Comparison of ENCODE assay signal across 14 mouse cellular contexts in the genomic region with DNA sequence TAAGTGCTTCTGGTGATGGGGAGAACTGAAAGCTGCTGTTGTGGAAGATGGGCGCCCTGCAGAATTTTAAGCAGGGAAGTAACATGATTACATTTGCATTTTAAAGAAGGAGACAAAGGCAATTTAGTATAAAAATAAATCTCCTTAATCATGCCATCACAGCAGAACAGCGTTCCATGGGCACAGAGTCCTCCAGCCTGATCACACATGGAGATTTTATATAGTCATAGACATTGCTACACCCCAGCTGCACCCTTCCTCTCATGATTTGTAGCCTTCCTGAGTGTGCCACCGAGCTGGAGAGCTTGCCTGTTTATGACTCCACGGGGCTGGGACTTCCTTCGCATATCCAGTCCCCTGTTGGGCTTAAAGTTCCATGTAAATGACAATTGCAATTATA. TPM values are rescaled to one million over a fixed set of nuclear protein-coding genes. Genes with fewer than 3 reads are reported as not detected.
"Had no signal": no experiment of that assay in that cellular context is flagged by ENCODE, and none has a peak within 500 bp of the region (broad histone marks: within the 10 kb centered on the region; RNA-seq: fewer than 3 reads in every experiment).

No protein-coding gene starts in this region.

- ATAC-seq: liver, postnatal 0 days; midbrain, embryonic 16.5 days had no signal

- DNase-seq: kidney, postnatal 25 days; liver; liver, embryonic 13.5 days; liver, postnatal 0 days; retina, postnatal 1 day; right cerebral cortex, postnatal 4 days; spleen, adult 18-20 months; thymus, postnatal 4 days had no signal

- H3K4me2 ChIP-seq: limb, embryonic 12.5 days; liver, embryonic 13.5 days; lung, embryonic 15.5 days; midbrain, embryonic 12.5 days; stomach, embryonic 15.5 days had no signal

- H3K27ac ChIP-seq: limb, embryonic 12.5 days; liver, embryonic 13.5 days; lung, embryonic 15.5 days; midbrain, embryonic 12.5 days; stomach, embryonic 15.5 days had no signal

- H3K9me3 ChIP-seq: limb, embryonic 12.5 days; liver, embryonic 13.5 days; lung, embryonic 15.5 days; midbrain, embryonic 12.5 days; stomach, embryonic 15.5 days had no signal

- H3K36me3 ChIP-seq: limb, embryonic 12.5 days; liver, embryonic 13.5 days; lung, embryonic 15.5 days; midbrain, embryonic 12.5 days; stomach, embryonic 15.5 days had no signal

- H3K9ac ChIP-seq: limb, embryonic 12.5 days; liver, embryonic 13.5 days; liver, postnatal 0 days; lung, embryonic 15.5 days; midbrain, embryonic 12.5 days; stomach, embryonic 15.5 days had no signal

- H3K4me1 ChIP-seq: limb, embryonic 12.5 days; liver, embryonic 13.5 days; lung, embryonic 15.5 days; midbrain, embryonic 12.5 days; stomach, embryonic 15.5 days had no signal

- H3K4me3 ChIP-seq: limb, embryonic 12.5 days; liver, embryonic 13.5 days; lung, embryonic 15.5 days; midbrain, embryonic 12.5 days; stomach, embryonic 15.5 days had no signal

- H3K27me3 ChIP-seq: limb, embryonic 12.5 days; liver, embryonic 13.5 days; lung, embryonic 15.5 days; midbrain, embryonic 12.5 days; stomach, embryonic 15.5 days had no signal

RNA-seq across cellular contexts. Expression of a gene that starts 42.4 kb away (rescaled TPM):
- total RNA-seq: megakaryocyte-erythroid progenitor cell, adult 5-6 weeks had no signal
- polyA plus RNA-seq: limb, embryonic 12.5 days; liver, embryonic 13.5 days; liver, postnatal 0 days; midbrain, embryonic 12.5 days had no signal
